Mouse (Mus musculus): Measurements from ENCODE around the gene Phactr3. TPM values are rescaled to one million over a fixed set of nuclear protein-coding genes. Genes with fewer than 3 reads are reported as not detected.
"Not testable (repeated sequence)": the region's sequence is repeated elsewhere in the genome, so short reads cannot be mapped to it uniquely, and the experiment has no call there.

Phactr3 gene
- 11.7 and 13.9 TPM in 2 replicates for polyA plus RNA-seq (2014; fragmentation: Nextera tagmentation; extraction: Ambion mirVana)

DNA sequence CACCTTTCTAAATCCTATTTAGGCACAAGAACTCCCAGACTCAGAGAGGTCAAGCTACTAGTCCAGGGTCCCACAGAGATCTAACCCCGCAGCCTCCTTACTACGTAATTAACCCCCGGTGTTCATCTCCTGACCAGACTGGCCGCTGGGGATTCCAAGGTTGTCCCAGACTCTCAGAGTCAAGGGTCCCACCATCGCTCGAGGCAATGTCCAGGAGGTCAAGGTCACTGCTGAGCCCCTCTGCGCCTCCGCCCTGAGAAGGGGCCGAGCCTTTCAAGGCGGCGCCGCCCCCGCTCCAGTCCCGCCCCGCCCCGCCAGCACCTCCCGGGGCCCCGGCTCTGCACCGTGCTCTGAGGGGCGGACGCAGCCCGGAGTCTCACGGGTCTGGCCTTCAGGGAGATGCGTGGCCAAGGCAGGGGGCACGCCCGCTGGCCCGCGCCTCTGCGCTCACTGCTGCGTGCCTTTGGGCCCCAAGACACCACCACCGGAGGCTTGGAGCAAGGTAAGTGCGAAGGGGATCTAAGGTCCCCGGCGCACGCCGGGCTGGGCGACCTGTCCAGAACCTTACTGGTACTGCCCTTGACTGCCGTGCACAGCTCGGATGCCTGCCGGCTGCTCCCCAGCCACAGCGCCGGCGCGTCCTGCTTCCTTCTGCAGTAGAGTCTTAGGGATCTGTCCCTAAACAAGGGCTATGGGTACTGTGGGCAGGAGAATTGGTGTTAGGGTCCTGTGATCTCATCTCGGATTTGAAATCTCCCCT lies at the start of gene Phactr3:
Gene Phactr3, plus strand, starts transcription at position 175 of the 760 bp plus-strand sequence.
- no peaks in the 10 kb centered on the region for H3K36me3 ChIP-seq (ENCODE audit: control insufficient read depth, insufficient read depth, low read length)
- ATAC-seq (ENCODE audit: low FRiP score): peak; percentile 71
- H3K9ac ChIP-seq (ENCODE audit: low read length): peak within 1 kb of the TSS; percentile 1
- WGBS: under 1% methylated on average over 44 of the region's 45 CpGs
- peaks cover 12% of the 10 kb centered on the region; the same call in 1 of the 2 replicates for H3K27me3 ChIP-seq (ENCODE audit: control insufficient read depth, insufficient read depth, low read length)
- H3K9me3 ChIP-seq (ENCODE audit: control insufficient read depth, low read length): no peaks in the 10 kb centered on the region
- no peak within 1 kb of the TSS for H3K27ac ChIP-seq (ENCODE audit: low read depth, low read length)
- peak within 1 kb of the TSS; percentile 42 for H3K4me3 ChIP-seq (ENCODE audit: low read depth, low read length)
- 0 out of 2 replicates have a peak, but pooled peaks cover 2% of the 10 kb centered on the region for H3K4me1 ChIP-seq (ENCODE audit: control insufficient read depth, insufficient read depth, low read length)
- H3K4me2 ChIP-seq: peak within 1 kb of the TSS; percentile 91
- peak; percentile 90 for DNase-seq (ENCODE audit: low spot score, missing footprints)

DNA sequence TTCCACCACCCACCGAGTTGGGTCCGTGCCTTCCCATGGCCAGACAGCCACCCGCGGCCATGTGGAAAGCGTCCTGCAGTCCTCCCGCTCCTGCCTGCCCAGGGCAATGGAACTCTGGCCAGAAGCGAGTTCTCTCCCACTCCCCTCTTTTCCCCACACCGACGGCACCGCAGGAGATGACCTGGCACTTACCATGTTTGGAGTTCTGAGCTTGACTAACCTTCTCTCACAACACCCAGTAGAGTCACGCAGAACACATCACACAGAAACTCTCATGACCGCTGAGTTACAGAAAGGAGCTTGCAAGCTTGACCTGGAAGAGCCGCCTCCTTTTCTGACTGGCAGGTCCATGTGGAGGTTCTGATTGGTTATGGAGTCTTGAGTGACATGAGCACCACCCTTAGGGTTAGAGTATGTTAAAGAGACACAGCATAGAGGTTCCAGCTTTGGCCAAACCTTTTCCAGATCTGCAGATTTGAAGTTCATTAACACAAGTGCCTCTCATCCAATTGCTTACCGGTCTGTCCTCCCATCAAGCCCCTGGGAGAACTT lies 40.5 kb upstream of the Phactr3 start, which contains the start of gene Zfp931:
Gene Zfp931, minus strand, starts transcription at position 311 of the 552 bp plus-strand sequence.
- not testable (repeated sequence) for H3K27me3 ChIP-seq (ENCODE audit: control insufficient read depth, insufficient read depth, low read length); H3K9me3 ChIP-seq (ENCODE audit: control insufficient read depth, low read length); DNase-seq (ENCODE audit: low spot score, missing footprints); H3K9ac ChIP-seq (ENCODE audit: low read length); H3K36me3 ChIP-seq (ENCODE audit: control insufficient read depth, insufficient read depth, low read length); H3K4me1 ChIP-seq (ENCODE audit: control insufficient read depth, insufficient read depth, low read length); ATAC-seq (ENCODE audit: low FRiP score); H3K27ac ChIP-seq (ENCODE audit: low read depth, low read length)
- Histone ChIP-seq H3K4me2 (peak within 1 kb of the TSS; percentile 38; the same call in 1 of the 2 replicates), H3K4me3 (ENCODE audit: low read depth, low read length) (peak within 1 kb of the TSS; percentile 34)
- WGBS: 0% methylated on average over 2 of the region's 14 CpGs

DNA sequence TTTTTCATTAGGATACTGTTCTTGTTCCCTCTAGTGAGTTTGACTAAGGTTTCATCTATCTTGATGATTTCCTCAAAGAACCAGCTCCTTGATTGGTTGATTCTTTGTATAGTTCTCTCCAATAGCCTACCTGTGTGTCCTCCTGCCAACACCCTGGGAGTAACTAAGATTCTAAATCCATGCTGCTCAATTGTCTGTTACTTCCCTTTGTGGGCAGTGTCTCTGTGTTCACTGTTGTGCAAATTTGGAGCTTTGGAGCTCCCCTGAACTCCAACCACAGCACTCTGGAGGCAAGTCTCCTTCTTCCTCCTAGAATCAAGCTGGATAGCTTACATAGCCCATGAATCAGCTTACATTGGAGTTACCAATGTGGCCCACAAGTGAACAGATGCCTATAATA lies 29.2 kb upstream of the Phactr3 start:
- DNase-seq (ENCODE audit: low spot score, missing footprints): no peak
- Histone ChIP-seq H3K27me3 (ENCODE audit: control insufficient read depth, insufficient read depth, low read length) (no peaks in the 10 kb centered on the region), H3K4me1 (ENCODE audit: control insufficient read depth, insufficient read depth, low read length) (no peaks in the 10 kb centered on the region), H3K4me3 (ENCODE audit: low read depth, low read length) (no peak overlapping the region), H3K36me3 (ENCODE audit: control insufficient read depth, insufficient read depth, low read length) (no peaks in the 10 kb centered on the region), H3K9me3 (ENCODE audit: control insufficient read depth, low read length) (no peaks in the 10 kb centered on the region), H3K27ac (ENCODE audit: low read depth, low read length) (no peak overlapping the region), H3K4me2 (no peak overlapping the region), H3K9ac (ENCODE audit: low read length) (no peak overlapping the region)
- ATAC-seq (ENCODE audit: low FRiP score): no peak

DNA sequence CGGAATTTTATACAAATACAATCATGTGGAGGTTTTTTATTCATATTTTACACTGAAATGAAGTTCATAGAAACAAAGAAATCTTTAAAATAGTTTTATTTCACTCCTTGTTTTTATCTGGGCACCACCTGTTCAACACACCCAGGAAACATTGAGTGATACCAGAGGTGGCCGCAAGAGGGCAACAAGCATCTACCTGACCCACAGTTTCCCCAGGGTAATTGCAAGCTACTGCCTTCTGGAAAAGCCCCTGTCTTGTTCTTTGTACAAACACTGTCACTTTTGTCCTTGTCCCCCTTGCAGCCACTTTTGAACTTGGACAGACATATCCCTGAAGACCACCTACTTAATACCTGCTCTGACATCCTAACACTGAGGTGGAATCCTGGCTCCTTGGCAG lies 20.8 kb upstream of the Phactr3 start:
- WGBS: 8% methylated on average over 2 of the region's 2 CpGs
- Histone ChIP-seq H3K9ac (ENCODE audit: low read length) (no peak overlapping the region), H3K4me3 (ENCODE audit: low read depth, low read length) (no peak overlapping the region), H3K4me2 (no peak overlapping the region), H3K4me1 (ENCODE audit: control insufficient read depth, insufficient read depth, low read length) (no peaks in the 10 kb centered on the region), H3K9me3 (ENCODE audit: control insufficient read depth, low read length) (no peaks in the 10 kb centered on the region), H3K27ac (ENCODE audit: low read depth, low read length) (no peak overlapping the region), H3K27me3 (ENCODE audit: control insufficient read depth, insufficient read depth, low read length) (no peaks in the 10 kb centered on the region), H3K36me3 (ENCODE audit: control insufficient read depth, insufficient read depth, low read length) (no peaks in the 10 kb centered on the region)
- peak; percentile 91 for DNase-seq (ENCODE audit: low spot score, missing footprints)
- peak; percentile 14; the same call in 1 of the 2 replicates for ATAC-seq (ENCODE audit: low FRiP score)

DNA sequence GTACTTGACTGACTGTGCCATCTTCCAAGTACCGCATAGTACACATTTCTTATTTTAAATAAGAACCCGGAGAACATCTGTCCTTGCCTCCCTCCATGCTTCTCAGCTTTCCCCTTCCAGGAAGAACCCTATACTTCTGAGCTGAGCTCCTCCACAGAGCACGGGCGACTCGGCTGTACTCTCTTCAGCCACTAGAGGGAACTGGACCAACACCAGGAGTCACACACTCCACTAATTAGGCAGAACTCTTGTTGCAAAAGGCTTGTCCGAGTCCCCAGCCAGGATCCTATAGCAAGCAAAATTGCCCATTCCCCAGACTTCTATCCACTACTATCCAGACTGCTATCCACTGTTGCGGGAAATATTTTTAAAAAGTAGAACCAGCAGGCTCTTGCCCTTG lies 16.8 kb upstream of the Phactr3 start:
- H3K4me2 ChIP-seq: no peak overlapping the region
- no peak overlapping the region for H3K27ac ChIP-seq (ENCODE audit: low read depth, low read length)
- no peaks in the 10 kb centered on the region for H3K27me3 ChIP-seq (ENCODE audit: control insufficient read depth, insufficient read depth, low read length)
- DNase-seq (ENCODE audit: low spot score, missing footprints): peak; percentile 93
- no peak overlapping the region for H3K9ac ChIP-seq (ENCODE audit: low read length)
- H3K4me3 ChIP-seq (ENCODE audit: low read depth, low read length): no peak overlapping the region
- no peaks in the 10 kb centered on the region for H3K4me1 ChIP-seq (ENCODE audit: control insufficient read depth, insufficient read depth, low read length)
- WGBS: 17% methylated on average over 7 of the region's 7 CpGs
- ATAC-seq (ENCODE audit: low FRiP score): peak; percentile 86
- no peaks in the 10 kb centered on the region for H3K36me3 ChIP-seq (ENCODE audit: control insufficient read depth, insufficient read depth, low read length)
- no peaks in the 10 kb centered on the region for H3K9me3 ChIP-seq (ENCODE audit: control insufficient read depth, low read length)

DNA sequence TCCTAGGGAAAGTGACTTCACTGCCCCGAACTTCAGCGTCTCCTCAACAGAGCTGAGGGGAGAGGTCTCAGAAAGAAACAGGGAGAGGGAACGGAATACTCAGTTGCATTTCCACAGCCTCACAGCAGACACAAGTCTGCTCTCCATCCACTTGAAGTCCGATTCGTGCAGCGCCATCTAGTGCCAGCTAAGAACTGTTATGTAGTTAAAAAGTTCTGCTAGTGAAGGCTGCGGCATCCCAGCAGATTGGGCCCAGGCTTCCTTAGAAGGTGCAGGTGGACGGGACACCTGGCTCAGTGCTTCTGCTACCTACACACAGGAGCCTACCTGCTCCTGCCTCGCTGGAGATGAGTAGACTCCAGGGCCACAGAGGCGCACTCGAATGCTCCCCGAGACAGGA lies 829 bp upstream of the Phactr3 start:
- no peak overlapping the region for H3K9ac ChIP-seq (ENCODE audit: low read length)
- no peak overlapping the region for H3K27ac ChIP-seq (ENCODE audit: low read depth, low read length)
- ATAC-seq (ENCODE audit: low FRiP score): no peak; the same call in 1 of the 2 replicates
- no peak overlapping the region for H3K4me2 ChIP-seq
- H3K9me3 ChIP-seq (ENCODE audit: control insufficient read depth, low read length): no peaks in the 10 kb centered on the region
- H3K27me3 ChIP-seq (ENCODE audit: control insufficient read depth, insufficient read depth, low read length): peaks cover 12% of the 10 kb centered on the region; the same call in 1 of the 2 replicates
- H3K4me1 ChIP-seq (ENCODE audit: control insufficient read depth, insufficient read depth, low read length): 0 out of 2 replicates have a peak, but pooled peaks cover 2% of the 10 kb centered on the region
- WGBS: 19% methylated on average over 12 of the region's 12 CpGs
- H3K36me3 ChIP-seq (ENCODE audit: control insufficient read depth, insufficient read depth, low read length): no peaks in the 10 kb centered on the region
- no peak overlapping the region for H3K4me3 ChIP-seq (ENCODE audit: low read depth, low read length)
- peak; percentile 92 for DNase-seq (ENCODE audit: low spot score, missing footprints)

DNA sequence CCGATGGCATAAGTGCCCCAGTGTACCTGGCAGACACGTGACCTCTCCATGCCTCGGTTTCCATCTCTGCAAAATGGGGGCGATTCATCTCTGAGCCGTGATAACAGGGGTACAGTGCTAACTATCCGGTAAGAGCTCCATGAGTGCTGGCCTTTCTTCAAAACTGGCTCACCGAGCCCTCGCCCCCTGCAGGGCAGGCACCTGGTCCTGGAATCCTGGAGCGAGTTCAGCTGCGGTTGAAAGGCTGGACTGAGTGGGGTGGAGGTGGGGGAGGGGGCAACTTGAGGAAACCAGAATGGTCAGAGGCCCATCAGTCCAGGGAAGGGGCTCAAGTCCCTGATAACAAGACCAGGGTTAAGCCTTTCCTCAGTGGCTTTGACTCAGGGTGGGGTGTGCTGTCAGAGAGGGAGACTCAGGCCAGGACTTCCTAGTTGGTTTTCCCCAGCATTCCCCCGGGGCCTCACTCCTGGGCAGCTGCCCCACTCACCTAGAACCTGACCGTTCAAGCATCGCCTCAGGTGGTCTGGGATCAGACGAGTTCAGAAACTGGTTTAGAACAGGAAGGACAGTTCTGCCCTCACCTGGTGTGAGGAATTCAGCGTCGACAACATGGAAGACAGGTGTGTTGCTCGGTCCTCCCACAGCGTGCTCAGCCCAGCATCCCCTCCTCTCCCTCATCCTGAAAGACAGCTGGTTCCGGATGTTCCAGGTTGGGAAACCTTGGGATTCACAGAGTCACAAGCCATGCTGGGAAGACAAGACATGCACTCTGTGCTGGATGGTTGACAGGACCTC lies 983 bp downstream of the Phactr3 start:
- Histone ChIP-seq H3K4me3 (ENCODE audit: low read depth, low read length) (peak overlapping the region; percentile 42; the same call in 1 of the 2 replicates), H3K4me2 (peak overlapping the region; percentile 91), H3K27ac (ENCODE audit: low read depth, low read length) (no peak overlapping the region), H3K9ac (ENCODE audit: low read length) (peak overlapping the region; percentile 1; the same call in 1 of the 2 replicates), H3K27me3 (ENCODE audit: control insufficient read depth, insufficient read depth, low read length) (peaks cover 12% of the 10 kb centered on the region; the same call in 1 of the 2 replicates), H3K9me3 (ENCODE audit: control insufficient read depth, low read length) (no peaks in the 10 kb centered on the region), H3K36me3 (ENCODE audit: control insufficient read depth, insufficient read depth, low read length) (no peaks in the 10 kb centered on the region), H3K4me1 (ENCODE audit: control insufficient read depth, insufficient read depth, low read length) (0 out of 2 replicates have a peak, but pooled peaks cover 2% of the 10 kb centered on the region)
- peak; percentile 47 for ATAC-seq (ENCODE audit: low FRiP score)
- DNase-seq (ENCODE audit: low spot score, missing footprints): peak; percentile 85
- 18% methylated on average over 19 of the region's 19 CpGs for WGBS

DNA sequence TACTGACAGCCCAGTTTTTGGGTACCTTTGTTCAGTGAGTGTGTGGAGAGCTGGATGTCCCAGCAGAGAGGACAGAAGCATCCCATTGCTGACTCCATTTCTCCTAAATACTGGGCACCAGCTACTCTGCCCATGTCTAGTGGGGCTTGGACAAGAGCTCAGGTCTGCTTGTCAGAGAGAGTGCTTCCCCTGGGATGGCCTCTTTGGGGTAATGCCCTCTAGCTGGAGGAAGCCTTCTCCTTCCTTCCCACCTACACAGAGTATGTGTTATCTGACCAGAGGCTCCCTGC lies 1.5 kb downstream of the Phactr3 start:
- Histone ChIP-seq H3K4me2 (no peak overlapping the region), H3K9me3 (ENCODE audit: control insufficient read depth, low read length) (no peaks in the 10 kb centered on the region), H3K36me3 (ENCODE audit: control insufficient read depth, insufficient read depth, low read length) (no peaks in the 10 kb centered on the region), H3K27ac (ENCODE audit: low read depth, low read length) (no peak overlapping the region), H3K27me3 (ENCODE audit: control insufficient read depth, insufficient read depth, low read length) (peaks cover 12% of the 10 kb centered on the region; the same call in 1 of the 2 replicates), H3K4me3 (ENCODE audit: low read depth, low read length) (no peak overlapping the region), H3K4me1 (ENCODE audit: control insufficient read depth, insufficient read depth, low read length) (0 out of 2 replicates have a peak, but pooled peaks cover 2% of the 10 kb centered on the region), H3K9ac (ENCODE audit: low read length) (no peak overlapping the region)
- no peak for DNase-seq (ENCODE audit: low spot score, missing footprints)
- no peak for ATAC-seq (ENCODE audit: low FRiP score)

Measured in midbrain, embryonic 11.5 days (tissue).